Mouse (Mus musculus) urinary bladder, adult 18-20 months (tissue): ENCODE measurements around the gene Mkrn3.

Source experiments
- DNase-seq, 2 experiments: peaks; one replicate each; pipeline ENCODE4 v3.0.0; 2022; ENCODE audit warnings: low spot score in 2 of 2, mixed read lengths in 2 of 2

Gene Mkrn3

GRCm38 (mm10) chr7:62378529-62378928 lies 41.4 kb downstream of the Mkrn3 start:
- no peak for DNase-seq

DNA sequence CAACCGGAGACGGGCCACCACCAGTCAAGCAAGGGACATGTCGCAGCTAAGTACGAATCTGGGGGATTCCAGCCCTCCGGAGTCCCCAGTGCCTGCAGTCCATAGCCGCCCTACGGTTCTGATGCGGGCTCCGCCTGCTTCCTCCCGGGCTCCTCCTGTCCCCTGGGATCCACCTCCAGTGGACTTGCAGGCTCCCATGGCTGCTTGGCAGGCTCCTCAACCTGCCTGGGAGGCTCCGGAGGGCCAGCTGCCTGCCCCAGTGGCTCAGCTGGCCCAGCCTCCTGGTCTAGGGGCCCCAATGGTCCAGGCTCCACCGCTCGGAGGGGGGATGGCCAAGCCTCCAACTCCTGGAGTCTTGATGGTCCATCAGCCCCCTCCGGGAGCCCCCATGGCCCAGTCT lies 42.6 kb downstream of the Mkrn3 start:
- DNase-seq, result no peak

DNA sequence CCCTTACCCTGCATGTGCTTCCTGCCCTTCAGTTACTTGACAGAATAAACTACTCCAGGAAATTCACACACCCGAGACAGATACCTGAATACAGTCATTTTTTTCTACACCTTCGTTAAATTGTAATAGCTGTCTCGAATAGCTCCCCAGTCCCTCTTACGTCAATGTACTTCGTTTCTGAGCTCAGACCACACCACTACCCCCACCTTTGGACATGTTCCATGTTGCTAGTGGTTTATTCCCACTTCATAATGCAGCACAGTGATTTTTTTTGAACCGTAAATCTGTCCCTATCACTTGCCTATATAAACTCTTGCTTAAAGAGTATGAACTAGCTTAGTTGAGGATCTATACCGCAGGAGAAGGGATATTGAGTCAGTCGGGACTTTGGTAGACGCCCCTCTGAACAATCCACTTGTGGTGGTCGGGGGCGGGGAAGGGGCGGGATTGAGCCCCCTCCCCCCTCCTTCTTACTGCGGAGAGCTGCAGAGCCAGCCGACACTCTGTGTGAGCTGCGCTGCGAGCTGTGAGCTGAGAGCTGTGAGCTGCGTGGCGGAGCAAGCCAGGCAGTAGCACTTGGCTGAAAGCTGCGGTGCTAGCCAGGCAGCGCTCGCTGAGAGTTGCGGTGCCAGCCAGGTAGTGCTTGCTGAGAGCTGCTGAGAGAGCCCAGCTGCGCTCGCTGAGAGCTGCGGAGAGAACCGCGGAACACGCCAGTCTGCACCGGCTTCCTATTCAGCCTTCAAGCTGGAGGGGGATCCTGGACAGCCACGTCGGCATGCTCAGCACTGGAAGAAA lies 43.2 kb downstream of the Mkrn3 start, which contains the start of gene Magel2:
Gene Magel2 (plus strand): TSS at position 501 of the 795 bp plus-strand sequence.
- peak in 1 of 2 experiments; percentile 8 for DNase-seq

GRCm38 (mm10) chr7:62375658-62376057 lies 44.3 kb downstream of the Mkrn3 start:
- no peak for DNase-seq
